Mouse (Mus musculus) frontal cortex, postnatal 14 days (tissue): ENCODE data around the gene Trim80.
"Not testable (repeated sequence)": the region's sequence is repeated elsewhere in the genome, so short reads cannot be mapped to it uniquely, and the experiment has no call there.

Source experiments
- DNase-seq, 2 experiments: peaks; one replicate each; pipeline ENCODE4 v3.0.0; 2022; ENCODE audit warnings: low spot score in 2 of 2

Gene Trim80

GRCm38 (mm10) chr11:115461846-115462242, 21.5 kb downstream of the Trim80 start:
- DNase-seq, result no peak

GRCm38 (mm10) chr11:115462243-115462891, 22.0 kb downstream of the Trim80 start, which contains the start of gene Slc16a5:
Gene Slc16a5 (plus strand): TSS chr11:115462474.
- DNase-seq, result no peak

- DNase-seq, result no peak
These were observed 23.1 kb downstream of the Trim80 start for GRCm38 (mm10) chr11:115463397-115463796.

GRCm38 (mm10) chr11:115464851-115465250, 24.5 kb downstream of the Trim80 start:
- no peak for DNase-seq

GRCm38 (mm10) chr11:115467217-115467618, 26.9 kb downstream of the Trim80 start:
- DNase-seq, result no peak

GRCm38 (mm10) chr11:115472183-115472582, 31.8 kb downstream of the Trim80 start:
- DNase-seq, result no peak

GRCm38 (mm10) chr11:115473626-115474275, 33.4 kb downstream of the Trim80 start:
- peak; percentile 94 to 98 for DNase-seq

GRCm38 (mm10) chr11:115475025-115475757, 34.8 kb downstream of the Trim80 start, which contains the start of gene Armc7:
Gene Armc7 (plus strand): TSS chr11:115475667.
- DNase-seq, result peak; percentile 87 to 94

GRCm38 (mm10) chr11:115475758-115476237, 35.5 kb downstream of the Trim80 start:
- no peak for DNase-seq

GRCm38 (mm10) chr11:115476630-115477029, 36.3 kb downstream of the Trim80 start:
- not testable (repeated sequence) for DNase-seq

- DNase-seq, result not testable (repeated sequence)
These were observed 37.0 kb downstream of the Trim80 start for GRCm38 (mm10) chr11:115477388-115477787.

GRCm38 (mm10) chr11:115478296-115478938, 38.1 kb downstream of the Trim80 start:
- no peak for DNase-seq

- peak in 1 of 2 experiments; percentile 54 for DNase-seq
These were observed 41.4 kb downstream of the Trim80 start for GRCm38 (mm10) chr11:115481553-115482259.

GRCm38 (mm10) chr11:115483278-115483677, 42.9 kb downstream of the Trim80 start:
- DNase-seq, result no peak

GRCm38 (mm10) chr11:115483726-115484125, 43.4 kb downstream of the Trim80 start:
- DNase-seq, result peak; percentile 57 to 83

GRCm38 (mm10) chr11:115485155-115485554, 44.8 kb downstream of the Trim80 start:
- no peak for DNase-seq

GRCm38 (mm10) chr11:115488551-115489104, 48.3 kb downstream of the Trim80 start:
- no peak for DNase-seq

- DNase-seq, result no peak
These were observed 50.4 kb downstream of the Trim80 start for GRCm38 (mm10) chr11:115490441-115491355.

- DNase-seq, result peak; percentile 64 to 74
These were observed 51.2 kb downstream of the Trim80 start, which contains the start of gene Nt5c for GRCm38 (mm10) chr11:115491356-115492083. Gene Nt5c (minus strand): TSS chr11:115491862.
